Mouse (Mus musculus): ENCODE measurements around the gene Caprin2. TPM values are rescaled to one million over a fixed set of nuclear protein-coding genes. Genes with fewer than 3 reads are reported as not detected.
A peak's percentile ranks its signal among the peaks of the same experiment; 100 is the strongest.
"Not testable (repeated sequence)": the region's sequence is repeated elsewhere in the genome, so short reads cannot be mapped to it uniquely, and the experiment has no call there.

The Caprin2 gene
- polyA plus RNA-seq (2014; fragmentation: Nextera tagmentation; extraction: Ambion mirVana): 9.1 and 10.2 TPM in 2 replicates

GRCm38 (mm10) chr6:148895773-148896506 is at the start of gene Caprin2:
TSS of gene Caprin2 (minus strand) at chr6:148896237.
- WGBS: 0% methylated on average over 55 of the region's 65 CpGs
- H3K4me3 ChIP-seq (ENCODE audit: low read depth, low read length): peak within 1 kb of the TSS; percentile 59
- H3K4me1 ChIP-seq (ENCODE audit: control insufficient read depth, insufficient read depth, low read length): peaks cover 7% of the 10 kb centered on the region
- H3K4me2 ChIP-seq (ENCODE audit: low read depth, low read length): peak within 1 kb of the TSS; percentile 91
- H3K36me3 ChIP-seq (ENCODE audit: control insufficient read depth, insufficient read depth, low read length): no peaks in the 10 kb centered on the region
- no peaks in the 10 kb centered on the region for H3K27me3 ChIP-seq (ENCODE audit: control insufficient read depth, insufficient read depth, low read length)
- H3K9ac ChIP-seq (replicated peaks; ENCODE audit: low read depth, low read length): peak within 1 kb of the TSS; percentile 58
- peak; percentile 99 for ATAC-seq (ENCODE audit: low read depth)
- no peaks in the 10 kb centered on the region for H3K9me3 ChIP-seq (ENCODE audit: control insufficient read depth, low read length)
- H3K27ac ChIP-seq (ENCODE audit: low read depth, low read length): peak within 1 kb of the TSS; percentile 81

GRCm38 (mm10) chr6:148944767-148945508 is 48.9 kb upstream of the Caprin2 start:
- Histone ChIP-seq H3K4me1 (ENCODE audit: control insufficient read depth, insufficient read depth, low read length) (peaks cover 9% of the 10 kb centered on the region; the same call in 1 of the 2 replicates), H3K4me3 (ENCODE audit: low read depth, low read length) (peak overlapping the region; percentile 90), H3K9ac (replicated peaks; ENCODE audit: low read depth, low read length) (peak overlapping the region; percentile 78), H3K27me3 (ENCODE audit: control insufficient read depth, insufficient read depth, low read length) (no peaks in the 10 kb centered on the region), H3K9me3 (ENCODE audit: control insufficient read depth, low read length) (no peaks in the 10 kb centered on the region), H3K27ac (ENCODE audit: low read depth, low read length) (peak overlapping the region; percentile 76), H3K4me2 (ENCODE audit: low read depth, low read length) (peak overlapping the region; percentile 76), H3K36me3 (ENCODE audit: control insufficient read depth, insufficient read depth, low read length) (no peaks in the 10 kb centered on the region)
- peak; percentile 64 for ATAC-seq (ENCODE audit: low read depth)
- WGBS: under 1% methylated on average over 85 of the region's 92 CpGs

- H3K9ac ChIP-seq (replicated peaks; ENCODE audit: low read depth, low read length): peak overlapping the region; percentile 78
- 0 out of 2 replicates have a peak overlapping the region, but pooled peaks have one; percentile 60 for H3K27ac ChIP-seq (ENCODE audit: low read depth, low read length)
- peak overlapping the region; percentile 90 for H3K4me3 ChIP-seq (ENCODE audit: low read depth, low read length)
- H3K36me3 ChIP-seq (ENCODE audit: control insufficient read depth, insufficient read depth, low read length): no peaks in the 10 kb centered on the region
- WGBS: under 1% methylated on average over 30 of the region's 30 CpGs
- no peaks in the 10 kb centered on the region for H3K9me3 ChIP-seq (ENCODE audit: control insufficient read depth, low read length)
- ATAC-seq (ENCODE audit: low read depth): no peak; the same call in 1 of the 2 replicates
- H3K4me1 ChIP-seq (ENCODE audit: control insufficient read depth, insufficient read depth, low read length): peaks cover 9% of the 10 kb centered on the region; the same call in 1 of the 2 replicates
- H3K27me3 ChIP-seq (ENCODE audit: control insufficient read depth, insufficient read depth, low read length): no peaks in the 10 kb centered on the region
- H3K4me2 ChIP-seq (ENCODE audit: low read depth, low read length): peak overlapping the region; percentile 76
Measured at GRCm38 (mm10) chr6:148944344-148944766, 48.3 kb upstream of the Caprin2 start.

- ATAC-seq (ENCODE audit: low read depth): no peak
- Histone ChIP-seq H3K4me2 (ENCODE audit: low read depth, low read length) (peak overlapping the region; percentile 76), H3K27ac (ENCODE audit: low read depth, low read length) (no peak overlapping the region), H3K4me1 (ENCODE audit: control insufficient read depth, insufficient read depth, low read length) (peaks cover 9% of the 10 kb centered on the region; the same call in 1 of the 2 replicates), H3K9ac (replicated peaks; ENCODE audit: low read depth, low read length) (peak overlapping the region; percentile 21; the same call in 1 of the 2 replicates), H3K4me3 (ENCODE audit: low read depth, low read length) (peak overlapping the region; percentile 90; the same call in 1 of the 2 replicates), H3K27me3 (ENCODE audit: control insufficient read depth, insufficient read depth, low read length) (no peaks in the 10 kb centered on the region), H3K9me3 (ENCODE audit: control insufficient read depth, low read length) (no peaks in the 10 kb centered on the region), H3K36me3 (ENCODE audit: control insufficient read depth, insufficient read depth, low read length) (no peaks in the 10 kb centered on the region)
- WGBS: 16% methylated on average over 3 of the region's 3 CpGs
Measured at GRCm38 (mm10) chr6:148943695-148944094, 47.7 kb upstream of the Caprin2 start.

GRCm38 (mm10) chr6:148942406-148942805 is 46.4 kb upstream of the Caprin2 start:
- WGBS: 75% methylated on average over 4 of the region's 4 CpGs
- no peak overlapping the region for H3K27ac ChIP-seq (ENCODE audit: low read depth, low read length)

GRCm38 (mm10) chr6:148941880-148942279 is 45.8 kb upstream of the Caprin2 start:
- H3K9me3 ChIP-seq (ENCODE audit: control insufficient read depth, low read length): no peaks in the 10 kb centered on the region
- ATAC-seq (ENCODE audit: low read depth): no peak
- H3K27ac ChIP-seq (ENCODE audit: low read depth, low read length): no peak overlapping the region
- H3K4me1 ChIP-seq (ENCODE audit: control insufficient read depth, insufficient read depth, low read length): peaks cover 7% of the 10 kb centered on the region; the same call in 1 of the 2 replicates
- H3K4me3 ChIP-seq (ENCODE audit: low read depth, low read length): no peak overlapping the region
- H3K27me3 ChIP-seq (ENCODE audit: control insufficient read depth, insufficient read depth, low read length): no peaks in the 10 kb centered on the region
- H3K4me2 ChIP-seq (ENCODE audit: low read depth, low read length): no peak overlapping the region
- no peaks in the 10 kb centered on the region for H3K36me3 ChIP-seq (ENCODE audit: control insufficient read depth, insufficient read depth, low read length)
- WGBS: 53% methylated on average over 5 of the region's 5 CpGs
- no peak overlapping the region for H3K9ac ChIP-seq (replicated peaks; ENCODE audit: low read depth, low read length)

More at GRCm38 (mm10) chr6:148942406-148942805, 46.4 kb upstream of the Caprin2 start:
- no peak for ATAC-seq (ENCODE audit: low read depth)
- no peak overlapping the region for H3K9ac ChIP-seq (replicated peaks; ENCODE audit: low read depth, low read length)
- H3K9me3 ChIP-seq (ENCODE audit: control insufficient read depth, low read length): no peaks in the 10 kb centered on the region
- no peaks in the 10 kb centered on the region for H3K36me3 ChIP-seq (ENCODE audit: control insufficient read depth, insufficient read depth, low read length)
- no peaks in the 10 kb centered on the region for H3K27me3 ChIP-seq (ENCODE audit: control insufficient read depth, insufficient read depth, low read length)
- no peak overlapping the region for H3K4me2 ChIP-seq (ENCODE audit: low read depth, low read length)
- H3K4me3 ChIP-seq (ENCODE audit: low read depth, low read length): no peak overlapping the region
- H3K4me1 ChIP-seq (ENCODE audit: control insufficient read depth, insufficient read depth, low read length): peaks cover 9% of the 10 kb centered on the region; the same call in 1 of the 2 replicates

- not testable (repeated sequence) for H3K4me2 ChIP-seq (ENCODE audit: low read depth, low read length); H3K27ac ChIP-seq (ENCODE audit: low read depth, low read length); H3K36me3 ChIP-seq (ENCODE audit: control insufficient read depth, insufficient read depth, low read length); ATAC-seq (ENCODE audit: low read depth); H3K27me3 ChIP-seq (ENCODE audit: control insufficient read depth, insufficient read depth, low read length); H3K4me1 ChIP-seq (ENCODE audit: control insufficient read depth, insufficient read depth, low read length); H3K4me3 ChIP-seq (ENCODE audit: low read depth, low read length); H3K9ac ChIP-seq (replicated peaks; ENCODE audit: low read depth, low read length); H3K9me3 ChIP-seq (ENCODE audit: control insufficient read depth, low read length)
- 98% methylated on average over 2 of the region's 3 CpGs for WGBS
Measured at GRCm38 (mm10) chr6:148940383-148940782, 44.3 kb upstream of the Caprin2 start.

- 40% methylated on average over 1 of the region's 1 CpGs for WGBS
- H3K27ac ChIP-seq (ENCODE audit: low read depth, low read length): no peak overlapping the region
- H3K36me3 ChIP-seq (ENCODE audit: control insufficient read depth, insufficient read depth, low read length): no peaks in the 10 kb centered on the region
- no peak overlapping the region for H3K4me2 ChIP-seq (ENCODE audit: low read depth, low read length)
- H3K9ac ChIP-seq (replicated peaks; ENCODE audit: low read depth, low read length): no peak overlapping the region
- no peaks in the 10 kb centered on the region for H3K9me3 ChIP-seq (ENCODE audit: control insufficient read depth, low read length)
- H3K4me1 ChIP-seq (ENCODE audit: control insufficient read depth, insufficient read depth, low read length): 0 out of 2 replicates have a peak, but pooled peaks cover 2% of the 10 kb centered on the region
- no peak overlapping the region for H3K4me3 ChIP-seq (ENCODE audit: low read depth, low read length)
- no peak for ATAC-seq (ENCODE audit: low read depth)
- H3K27me3 ChIP-seq (ENCODE audit: control insufficient read depth, insufficient read depth, low read length): no peaks in the 10 kb centered on the region
Measured at GRCm38 (mm10) chr6:148937693-148938092, 41.7 kb upstream of the Caprin2 start.

All from neural tube, embryonic 14.5 days (tissue).